Mouse (Mus musculus): ENCODE measurements around the gene Thop1.

Thop1 gene

GRCm38 (mm10) chr10:81120650-81121049 is 50.8 kb downstream of the Thop1 start:
- no peak for DNase-seq

DNA sequence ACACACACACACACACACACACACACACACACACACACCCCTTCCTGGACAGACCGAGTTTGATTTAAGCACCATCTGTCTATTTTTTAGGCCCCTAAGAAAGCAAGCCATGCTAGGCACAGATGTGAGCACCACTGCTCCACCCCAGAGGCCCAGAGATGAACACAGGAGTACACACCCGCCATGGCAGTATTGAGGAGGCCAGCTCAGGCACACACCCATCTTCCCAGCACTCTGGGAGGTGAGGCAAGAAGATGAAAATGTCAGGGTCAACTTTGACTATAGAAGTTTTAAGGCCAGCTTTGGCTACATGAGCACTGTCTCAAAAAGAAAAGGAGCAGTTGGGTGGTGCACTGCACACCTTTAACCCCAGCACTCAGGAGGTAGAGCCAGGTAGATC is 53.1 kb downstream of the Thop1 start:
- no peak for DNase-seq

- DNase-seq, result no peak
These were observed 53.7 kb downstream of the Thop1 start for GRCm38 (mm10) chr10:81123500-81123899.

Data from kidney, postnatal 10 days (tissue).